Mouse (Mus musculus): ENCODE measurements at regions not wholly inside any gene's neighbourhood (a gene's known extent, or its start where the extent isn't known, plus 50 kb on each side); places are given as distances from the start of the nearest gene placed in this dataset.
A peak's percentile ranks its signal among the peaks of the same experiment; 100 is the strongest.

DNA sequence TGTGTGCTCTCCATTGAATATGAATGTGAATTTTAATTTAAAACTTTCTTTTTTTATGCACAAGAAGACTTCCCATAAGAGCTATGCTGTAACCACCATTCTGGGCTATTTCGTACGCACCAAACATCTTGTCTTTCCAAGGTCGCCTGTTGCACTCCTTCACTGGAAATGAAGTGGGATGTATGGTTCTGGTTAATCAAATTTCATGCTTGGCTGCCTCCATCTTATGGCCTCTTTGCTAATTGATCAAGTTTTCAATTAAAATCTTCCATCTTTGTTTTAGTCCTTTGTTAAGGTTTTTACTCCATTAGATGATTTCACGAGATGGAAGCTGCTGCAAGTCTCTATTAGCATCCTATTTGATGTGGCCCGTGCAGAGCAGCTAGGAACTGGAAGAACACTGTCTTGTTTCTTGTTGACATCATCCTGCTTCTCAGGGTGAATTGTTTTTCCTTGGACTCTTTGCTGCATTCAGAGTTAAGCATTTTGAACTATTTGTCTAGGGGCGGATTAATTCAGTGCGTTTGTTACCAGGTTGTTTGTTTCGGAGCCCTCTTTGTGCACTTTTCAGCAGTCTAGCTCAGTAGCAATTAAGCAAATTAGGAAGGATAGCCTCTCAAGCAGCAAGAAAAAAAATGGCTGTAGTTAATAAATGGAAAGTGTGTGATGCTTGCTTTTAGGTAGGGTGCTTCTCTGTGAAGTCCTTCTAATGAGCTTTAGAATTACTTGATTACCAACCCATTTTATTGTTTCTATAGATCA is 147.4 kb upstream of the Alcam start:
- DNase-seq: no peak

DNA sequence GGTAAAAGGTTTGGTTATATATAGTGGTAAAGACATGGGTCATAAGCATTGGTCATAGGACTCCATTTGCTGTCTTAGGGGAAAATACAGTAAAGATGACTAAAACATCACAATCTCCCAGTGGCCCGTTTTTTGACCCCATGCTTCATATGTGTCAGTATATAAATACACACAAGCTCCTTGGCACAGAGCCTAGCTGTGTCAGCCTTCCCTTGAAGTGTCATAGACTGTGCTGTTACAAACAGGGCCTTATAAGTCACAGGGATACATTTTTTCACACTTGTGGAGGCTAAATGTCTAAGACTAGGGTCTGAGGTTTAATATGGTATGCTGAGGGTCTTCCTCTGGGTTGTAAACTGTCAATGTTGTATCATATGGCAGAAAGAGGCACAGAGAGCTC is 144.4 kb upstream of the Alcam start:
- DNase-seq: no peak

DNA sequence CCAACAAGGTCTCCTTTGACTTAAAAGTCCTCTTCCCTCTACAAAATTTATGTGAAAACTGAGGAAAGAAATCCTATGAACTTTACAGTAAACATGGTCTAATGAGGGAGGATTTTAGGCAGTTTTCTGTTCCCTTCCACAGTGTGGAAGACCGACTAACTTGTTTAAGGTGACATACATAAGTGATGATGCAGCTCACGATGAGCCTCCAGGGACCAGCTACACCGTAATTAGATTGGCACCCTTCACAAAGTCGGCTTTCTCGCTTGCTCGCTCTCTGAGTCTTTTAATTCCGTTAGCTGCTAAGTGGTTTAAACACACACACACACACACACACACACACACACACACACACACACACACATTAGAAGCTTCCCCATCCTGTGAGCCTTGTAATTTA is 143.3 kb upstream of the Alcam start:
- DNase-seq: no peak

DNA sequence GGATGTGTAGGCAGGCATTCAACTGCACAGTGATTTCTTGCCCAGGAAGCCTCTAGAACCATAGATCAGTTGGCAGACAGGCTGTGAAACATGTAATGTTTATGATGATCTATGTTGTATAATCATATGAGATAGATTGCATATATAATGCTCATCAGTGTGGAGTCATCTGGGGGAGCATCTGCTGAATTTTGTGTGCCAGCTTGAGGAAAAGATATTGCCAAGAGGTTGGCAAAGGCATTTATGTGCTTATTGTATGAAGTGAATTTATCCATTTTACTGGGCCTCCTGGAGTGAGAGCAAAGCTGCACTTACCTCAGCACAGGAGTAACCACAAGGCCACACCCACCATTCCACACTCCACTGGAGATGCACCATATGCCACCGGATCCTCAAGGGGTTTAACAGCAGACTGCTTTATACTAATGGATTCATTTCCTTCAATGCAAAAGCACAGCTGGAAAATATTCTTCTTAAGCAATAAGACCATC is 134.5 kb upstream of the Alcam start:
- peak; percentile 12 to 21 for DNase-seq

DNA sequence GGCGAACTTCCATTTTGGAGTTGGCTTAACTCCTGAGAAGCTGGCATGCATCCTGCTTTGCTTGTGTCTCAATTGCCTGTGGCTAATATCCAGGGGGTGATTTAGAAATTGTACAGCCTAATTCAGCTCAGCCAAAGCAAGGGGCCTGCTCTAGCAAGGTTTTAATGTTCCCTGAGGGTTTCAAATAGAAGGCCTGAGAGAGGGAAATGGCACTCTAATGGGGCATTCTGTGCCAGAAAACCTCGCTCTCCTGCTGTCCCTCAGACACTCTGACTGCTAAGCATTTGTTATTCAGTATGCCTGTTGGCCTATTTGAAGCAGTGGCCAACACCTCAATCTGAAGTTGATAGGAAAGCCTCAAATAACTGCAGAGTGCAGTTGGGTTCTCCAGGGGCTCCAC is 115.2 kb upstream of the Alcam start:
- peak; percentile 7 to 13 for DNase-seq

DNA sequence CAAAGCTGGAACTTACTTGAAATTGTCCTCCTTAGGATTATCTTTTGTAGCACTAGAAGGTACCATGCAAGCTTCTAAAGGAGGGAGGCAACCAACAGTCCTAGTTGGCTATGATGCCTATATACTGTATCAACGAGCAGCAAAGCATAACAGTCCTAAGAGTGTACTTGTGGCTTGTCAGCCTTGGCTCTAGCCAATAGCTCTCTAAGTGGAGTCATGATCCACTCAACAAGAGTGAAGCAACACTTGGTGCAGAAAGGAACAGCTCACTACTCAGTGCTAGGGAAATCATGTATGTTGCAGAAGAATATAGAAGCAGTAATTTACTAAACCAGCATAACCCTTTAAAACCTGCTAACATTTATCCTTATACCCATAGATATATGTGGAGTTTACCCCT is 82.4 kb upstream of the Alcam start:
- DNase-seq: no peak

DNA sequence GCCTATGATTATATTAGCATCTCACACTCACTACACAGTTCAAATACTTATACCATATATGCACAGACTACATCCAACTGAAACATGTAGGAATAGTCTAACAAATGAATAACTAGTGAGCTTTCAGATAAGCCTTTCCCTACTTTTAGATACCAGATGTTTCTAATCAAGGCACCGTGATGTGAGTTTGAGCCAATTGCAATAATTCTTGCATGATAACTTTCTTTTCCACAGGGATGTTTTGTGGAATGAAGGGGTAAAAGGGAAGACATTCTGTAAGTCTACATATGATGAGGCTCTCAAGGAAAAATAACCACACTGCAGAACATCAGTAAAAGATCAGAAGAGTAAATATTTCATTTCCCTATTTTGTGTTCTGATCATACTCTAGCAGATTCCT is 80.7 kb upstream of the Alcam start:
- DNase-seq: no peak

DNA sequence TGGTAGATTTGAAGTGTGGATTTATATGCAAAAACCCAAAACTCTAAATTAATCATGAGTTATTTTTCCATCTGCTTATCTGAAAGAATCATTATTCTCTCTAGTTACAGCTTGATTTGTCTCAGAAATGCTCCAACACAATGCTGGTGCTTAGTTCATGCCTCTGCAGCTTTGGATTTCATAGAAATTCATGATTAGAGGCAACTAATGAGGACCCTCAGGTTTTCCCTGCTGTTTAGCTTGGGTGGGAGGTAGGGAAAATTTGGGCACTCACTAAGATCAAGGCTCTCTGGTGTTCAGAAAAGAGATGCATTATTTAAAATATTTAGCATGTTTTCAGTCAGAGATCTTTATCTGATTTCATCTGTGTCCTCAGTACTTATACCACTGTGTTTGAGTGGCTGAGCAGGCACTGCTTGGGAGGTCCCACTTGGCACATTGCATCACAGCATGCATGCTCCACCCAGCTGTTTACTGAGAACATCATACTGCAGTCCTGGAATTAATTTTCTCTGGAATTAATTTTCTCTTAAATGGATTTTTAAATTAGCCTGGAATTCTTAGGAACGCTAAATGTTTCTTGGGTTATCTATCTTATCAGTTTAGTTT is 78.7 kb upstream of the Alcam start:
- no peak for DNase-seq

DNA sequence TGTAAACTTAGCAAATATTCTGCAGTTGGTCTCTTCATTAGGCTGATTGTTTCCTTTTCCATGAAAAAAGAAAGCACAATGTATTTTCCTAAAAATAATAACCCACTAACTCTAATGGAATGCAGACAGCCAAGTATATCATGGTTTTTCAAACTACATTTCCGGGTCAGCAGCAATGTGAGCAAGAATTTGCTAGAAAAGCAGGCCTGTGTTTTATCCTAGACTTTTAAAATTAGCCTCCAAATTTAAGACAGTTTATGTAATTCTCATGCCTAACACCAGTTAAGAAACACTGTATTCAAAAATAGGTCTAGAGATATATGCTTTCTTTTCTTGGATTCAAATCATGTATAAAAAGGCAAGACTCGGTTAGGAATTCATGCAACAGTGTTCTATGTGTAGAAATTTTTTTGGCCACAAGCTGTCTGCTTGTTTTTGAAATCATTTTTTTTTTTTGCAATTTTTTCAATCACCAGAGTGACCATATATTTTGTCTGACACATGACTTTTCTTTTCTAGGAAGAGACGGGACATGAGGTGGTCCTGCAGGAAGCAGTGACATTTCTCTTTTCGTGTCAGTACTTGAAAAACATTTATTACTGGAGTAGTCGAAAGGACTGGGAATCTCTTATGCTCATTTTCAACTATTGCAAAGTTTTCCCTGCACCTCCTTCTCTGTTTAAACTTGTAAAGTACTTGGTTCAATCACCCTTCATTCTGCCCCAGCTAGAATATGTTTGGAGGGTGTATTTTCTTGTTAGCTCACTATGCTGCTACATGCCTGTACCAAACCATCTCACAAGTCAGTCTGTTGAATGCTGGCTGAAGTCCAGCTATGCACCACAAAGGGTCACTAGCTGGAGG is 59.9 kb upstream of the Alcam start:
- no peak for DNase-seq

DNA sequence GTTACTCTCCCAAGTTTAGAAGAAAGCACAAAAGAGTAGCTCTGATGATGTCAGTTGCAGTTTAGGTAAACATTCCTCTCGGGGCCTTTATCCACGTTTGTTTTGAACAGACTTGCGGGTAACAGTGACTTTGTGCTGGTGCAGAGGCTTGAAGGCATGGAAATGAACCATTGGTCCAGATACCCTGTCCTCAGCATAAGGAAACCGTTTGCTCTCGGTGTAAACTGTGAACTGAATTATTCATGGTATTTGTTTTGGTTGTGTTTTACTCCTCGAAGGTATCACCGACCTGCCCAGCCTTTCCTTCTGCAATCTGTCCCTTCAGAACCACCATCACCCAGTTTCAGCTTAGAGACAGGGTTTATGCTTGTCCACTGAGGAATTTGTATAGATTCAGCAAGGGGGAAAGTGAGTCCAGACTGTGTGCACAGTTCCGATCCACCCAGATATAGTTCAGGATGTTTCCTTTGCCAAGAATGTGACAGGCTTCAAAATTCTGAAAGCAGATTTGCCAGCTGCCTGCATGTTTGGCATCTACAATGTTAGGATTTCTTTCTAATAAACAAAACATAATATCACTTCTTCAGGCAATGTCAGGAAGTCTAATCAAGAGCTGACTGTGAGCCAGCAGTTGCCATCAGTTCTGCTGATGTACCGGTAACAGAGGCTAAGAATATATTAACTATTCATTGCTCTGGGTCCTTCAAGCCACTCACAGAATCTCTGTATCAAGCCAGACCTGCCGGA is 54.9 kb upstream of the Alcam start:
- no peak for DNase-seq
